Mouse (Mus musculus): ENCODE results near the gene Abcg1.

GRCm38 (mm10) chr17:31162607-31163006, 105.1 kb downstream of the Abcg1 start:
- TF ChIP-seq CTCF (IDR thresholded peaks at IDR 0.05; ENCODE audit: extremely low read depth, insufficient read length, insufficient replicate concordance, low read depth, low read length) (no peak), POLR2A (IDR thresholded peaks at IDR 0.05; ENCODE audit: low read depth, low read length) (no peak)
